Mouse (Mus musculus): ENCODE data around the gene Rp9.
A peak's percentile ranks its signal among the peaks of the same experiment; 100 is the strongest.

Gene Rp9

DNA sequence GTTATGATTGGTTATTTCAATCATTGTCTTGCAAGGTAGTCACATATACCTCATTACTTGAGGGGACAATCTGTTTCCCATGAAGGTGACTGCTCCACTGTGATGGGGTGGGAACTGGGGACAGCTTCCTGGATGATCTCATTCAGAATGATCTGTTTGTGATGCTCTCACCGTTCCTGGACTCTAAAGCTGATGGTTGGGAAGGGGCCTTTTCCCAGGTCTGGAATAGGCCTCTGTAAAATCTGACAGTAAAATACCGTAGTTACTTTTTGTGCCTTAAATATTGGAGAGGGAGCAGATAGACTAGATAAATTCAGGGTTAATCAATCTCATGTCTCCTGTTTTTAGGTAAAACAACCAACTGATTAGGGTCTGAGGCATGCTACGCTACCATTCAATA is at the start of gene Rp9:
Gene Rp9, minus strand, starts transcription at position 101 of the 400 bp plus-strand sequence.
- DNase-seq (ENCODE audit: low spot score): no peak

DNA sequence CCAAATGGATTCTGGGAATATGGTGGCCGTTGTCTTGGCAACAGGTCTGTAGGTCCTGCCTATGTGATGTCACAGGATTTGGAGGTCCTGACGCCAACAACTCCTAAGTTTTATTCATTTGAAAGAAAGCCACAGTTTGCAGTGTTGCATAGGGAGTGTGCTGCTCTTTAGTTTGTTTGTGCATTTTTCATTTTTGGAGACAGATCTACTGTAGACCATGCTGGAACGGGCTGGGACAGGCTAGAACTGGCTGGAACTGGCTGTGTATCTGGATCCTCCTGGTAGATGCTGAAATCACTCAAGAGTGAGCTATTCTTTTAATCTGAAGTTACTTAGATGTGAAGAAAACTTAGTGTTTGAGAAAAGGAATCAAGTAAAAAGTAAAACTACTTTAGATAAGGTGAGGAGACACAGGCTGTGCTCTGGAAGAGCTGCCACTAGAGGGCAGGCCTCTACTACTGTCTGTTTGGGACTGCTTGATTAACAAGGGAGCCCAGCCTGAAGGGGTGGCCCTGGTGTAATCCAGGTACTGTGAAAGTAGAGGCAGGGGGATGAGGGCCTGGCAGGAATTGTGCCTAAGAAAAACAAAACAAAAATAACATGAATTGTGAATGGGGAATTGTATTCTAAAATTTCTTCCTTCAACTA is 49.0 kb upstream of the Rp9 start:
- no peak for DNase-seq (ENCODE audit: low spot score)

- no peak for DNase-seq (ENCODE audit: low spot score)
Measured at GRCm38 (mm10) chr9:22515076-22515475, 45.5 kb upstream of the Rp9 start.

GRCm38 (mm10) chr9:22505574-22505973 is 36.0 kb upstream of the Rp9 start:
- no peak for DNase-seq (ENCODE audit: low spot score)

DNA sequence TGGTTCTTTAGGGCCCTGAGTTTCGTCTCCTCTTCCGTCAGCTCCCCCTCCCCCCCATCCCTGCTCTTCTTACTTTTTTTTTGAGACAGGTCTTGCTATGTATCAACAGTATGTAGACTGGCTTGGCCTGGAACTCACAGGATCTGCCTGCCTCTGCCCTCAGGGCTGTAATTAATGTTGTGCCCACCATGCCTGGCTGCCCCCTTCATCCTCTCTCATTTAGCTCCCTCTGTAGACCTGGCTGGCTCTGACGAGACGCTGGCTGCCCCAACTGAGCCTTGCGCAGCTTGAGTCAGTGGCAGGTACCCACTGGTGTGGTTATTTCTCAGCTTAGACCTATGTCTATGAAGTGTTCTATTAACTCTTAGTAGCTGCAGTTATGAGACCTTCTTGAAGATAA is 34.0 kb upstream of the Rp9 start:
- no peak for DNase-seq (ENCODE audit: low spot score)

DNA sequence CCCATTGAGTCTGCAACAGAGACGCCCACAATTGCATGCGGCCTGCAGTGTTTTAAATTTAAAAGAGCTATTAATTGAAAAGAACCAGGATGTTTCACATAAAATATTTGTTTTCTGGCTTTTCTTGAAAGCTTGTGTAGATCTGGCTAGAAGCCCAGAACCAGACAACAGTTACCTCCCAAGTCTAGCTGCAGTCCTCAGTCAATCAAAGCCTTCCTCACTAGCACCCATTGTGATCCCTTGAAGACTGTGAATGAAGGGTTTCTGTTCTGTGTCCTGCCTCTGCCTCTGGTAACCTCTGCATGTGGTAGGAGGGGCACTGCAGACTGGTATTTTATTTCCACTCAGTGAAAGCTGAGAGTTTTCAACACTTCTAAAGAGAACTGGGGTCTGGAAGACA is 33.4 kb upstream of the Rp9 start:
- DNase-seq (ENCODE audit: low spot score): no peak

DNA sequence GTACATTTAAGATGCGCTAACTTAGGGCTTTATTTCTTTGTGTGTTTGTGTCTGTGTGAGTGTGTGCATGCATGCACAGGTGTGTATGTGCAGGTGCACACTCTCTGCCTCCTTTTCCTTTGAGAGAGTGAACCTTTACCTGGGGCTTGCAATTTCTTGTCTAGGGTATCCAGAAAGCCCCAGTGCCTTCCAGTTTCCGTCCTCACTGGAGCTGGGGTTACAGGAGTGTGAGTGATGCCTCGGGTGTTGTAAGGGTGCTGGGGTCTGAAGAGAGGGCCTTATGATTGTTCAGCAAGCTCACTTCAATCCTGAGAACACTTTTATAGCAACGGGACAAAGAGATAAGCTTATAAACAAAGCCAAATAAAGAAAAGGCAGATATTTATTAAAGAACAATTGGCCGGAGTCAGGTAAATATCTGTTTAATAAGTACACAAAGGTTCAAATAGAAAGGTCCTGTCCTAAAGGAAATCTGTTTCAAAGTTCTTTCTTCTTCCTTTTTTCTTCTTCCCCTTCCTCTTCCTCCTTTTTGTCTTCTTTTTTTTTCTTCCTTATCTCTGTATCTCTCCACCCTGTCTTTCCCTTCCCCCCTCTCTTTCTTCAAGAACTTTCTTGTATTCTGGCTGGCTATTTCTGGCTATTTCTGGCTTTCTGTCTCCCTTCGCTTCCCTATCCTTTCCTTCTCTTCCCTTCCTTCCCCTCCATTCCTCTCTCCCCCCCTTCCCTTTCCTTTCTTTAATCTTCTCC is 27.7 kb upstream of the Rp9 start:
- DNase-seq (ENCODE audit: low spot score): no peak

- no peak for DNase-seq (ENCODE audit: low spot score)
Measured at GRCm38 (mm10) chr9:22495133-22495532, 25.6 kb upstream of the Rp9 start.

DNA sequence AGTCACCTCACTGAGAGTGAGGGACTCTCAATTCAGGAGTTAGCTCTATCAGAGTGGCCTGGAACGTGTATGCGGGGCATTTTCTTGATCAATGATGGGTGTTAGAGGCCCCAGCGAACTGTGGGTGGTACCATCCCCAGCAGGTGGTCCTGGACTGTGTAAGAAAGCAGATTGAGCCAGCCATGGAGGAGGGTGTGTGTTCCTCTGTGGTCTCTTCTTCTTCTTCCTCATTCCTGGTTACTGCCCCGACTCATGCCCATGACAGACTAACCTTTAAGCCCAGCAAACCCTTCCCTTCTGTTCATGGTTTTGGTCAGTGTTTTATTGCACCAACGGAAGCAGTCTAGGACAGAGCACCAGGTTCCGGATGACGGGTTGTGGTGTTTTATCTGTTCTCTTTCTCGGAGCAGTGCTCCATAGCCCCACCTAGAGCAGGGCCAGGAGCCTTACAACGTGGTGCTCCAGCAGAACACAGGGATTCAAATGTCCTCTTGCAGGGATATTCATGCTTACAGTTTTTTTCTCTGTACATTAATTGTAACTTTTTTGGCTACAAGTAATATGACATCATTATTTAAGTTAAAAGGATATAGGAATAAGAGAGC is 24.8 kb upstream of the Rp9 start:
- DNase-seq (ENCODE audit: low spot score): no peak

DNA sequence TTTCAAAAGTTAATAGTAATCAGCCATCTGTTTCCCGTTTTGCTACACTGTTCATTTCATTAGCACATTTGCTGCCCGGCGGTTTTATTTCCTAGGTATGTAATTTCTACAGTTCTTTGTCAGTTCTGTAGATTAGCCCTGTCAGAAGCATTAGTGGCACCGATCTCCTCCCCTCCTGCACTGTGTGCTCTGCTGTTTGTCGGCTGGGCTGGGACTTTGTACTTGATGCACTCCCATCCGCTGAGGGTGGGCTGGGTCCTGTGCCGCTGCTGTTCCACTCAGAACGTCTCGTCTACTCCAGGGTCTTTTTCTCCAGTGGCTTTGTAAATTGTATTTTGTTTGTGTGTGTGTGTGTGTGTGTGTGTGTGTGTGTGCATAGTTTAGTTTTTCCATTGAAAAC is 19.4 kb upstream of the Rp9 start:
- no peak for DNase-seq (ENCODE audit: low spot score)

DNA sequence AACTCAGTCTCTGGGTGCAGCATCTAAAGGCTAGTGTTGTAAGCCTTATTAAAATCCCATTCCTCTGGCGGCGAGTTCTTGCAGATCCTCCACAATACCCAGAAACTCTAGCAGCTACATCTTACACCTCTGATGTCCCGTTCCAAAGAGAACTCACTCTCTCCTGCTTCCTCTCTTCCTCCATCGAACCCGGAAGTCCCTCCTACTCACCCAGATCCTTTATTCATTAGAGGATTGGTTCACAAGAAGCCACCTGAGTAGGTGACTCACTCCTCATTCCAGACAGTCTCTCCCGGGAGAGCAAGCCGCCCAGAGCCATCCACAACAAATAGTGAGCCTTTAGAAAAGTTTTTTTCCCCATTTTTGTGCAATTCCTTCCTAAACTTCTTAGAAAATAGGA is 16.7 kb upstream of the Rp9 start:
- DNase-seq (ENCODE audit: low spot score): no peak

- DNase-seq (ENCODE audit: low spot score): no peak
Measured at GRCm38 (mm10) chr9:22484562-22485308, 15.2 kb upstream of the Rp9 start.

DNA sequence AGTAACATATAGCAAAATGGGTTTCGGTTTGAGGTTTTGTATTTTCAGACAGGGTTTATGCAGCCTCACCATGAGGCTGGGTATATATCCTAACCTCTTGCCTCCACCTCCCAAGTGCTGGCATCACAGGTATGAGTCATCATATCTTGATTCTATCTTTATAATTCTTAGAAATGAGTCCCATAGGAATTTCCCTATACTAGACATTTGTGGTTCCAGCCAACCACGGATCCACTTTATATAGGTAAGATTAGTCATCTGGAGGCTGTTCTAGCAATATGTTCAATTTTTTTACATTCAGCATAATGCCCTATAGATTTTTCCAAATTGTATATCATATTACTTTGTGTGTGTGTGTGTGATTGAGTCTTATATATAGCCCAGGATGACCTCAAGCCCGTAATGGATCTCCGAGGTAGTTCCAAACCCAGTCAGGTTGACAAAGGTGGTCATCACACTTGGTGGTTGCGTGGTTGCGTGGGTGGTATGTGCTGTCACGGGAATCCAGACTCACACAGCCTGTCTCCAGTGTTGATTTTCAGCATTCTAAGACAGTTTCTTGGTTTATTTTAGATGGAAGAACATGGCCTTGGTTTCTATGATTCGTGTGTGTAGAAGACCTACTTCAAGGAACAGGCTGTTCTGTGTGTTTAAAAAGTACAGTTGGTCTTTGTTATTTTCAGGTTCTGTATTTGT is 14.5 kb upstream of the Rp9 start:
- DNase-seq (ENCODE audit: low spot score): no peak

GRCm38 (mm10) chr9:22478946-22479345 is 9.4 kb upstream of the Rp9 start:
- DNase-seq (ENCODE audit: low spot score): no peak

DNA sequence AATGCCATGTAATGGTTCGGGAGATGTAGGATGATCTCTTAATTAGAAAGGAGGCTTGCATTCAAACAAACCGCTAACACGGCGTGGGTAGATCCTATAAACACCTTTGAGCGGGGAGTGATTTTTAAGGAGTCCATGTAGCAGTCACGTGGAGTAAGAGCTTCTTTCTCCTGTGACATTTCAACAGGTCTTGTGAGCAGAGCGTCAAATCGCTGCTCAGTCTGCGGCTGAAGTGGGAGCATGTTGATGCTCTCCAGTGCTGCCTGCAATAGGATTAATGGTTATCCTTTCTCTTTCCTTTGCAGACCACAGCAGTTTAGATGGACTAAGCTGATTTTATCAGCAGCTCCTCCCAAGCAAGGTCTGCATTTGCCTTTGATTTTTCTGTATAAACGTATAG is 6.7 kb upstream of the Rp9 start:
- DNase-seq (ENCODE audit: low spot score): no peak

- DNase-seq (ENCODE audit: low spot score): peak; percentile 91
Measured at GRCm38 (mm10) chr9:22475424-22475868, 5.9 kb upstream of the Rp9 start, which contains the start of gene Bbs9. Bbs9 (plus strand) TSS chr9:22475715.

GRCm38 (mm10) chr9:22468899-22469259 is 664 bp downstream of the Rp9 start:
- DNase-seq (ENCODE audit: low spot score): no peak

- DNase-seq (ENCODE audit: low spot score): peak; percentile 59
Measured at GRCm38 (mm10) chr9:22468170-22468898, 1.2 kb downstream of the Rp9 start.

DNA sequence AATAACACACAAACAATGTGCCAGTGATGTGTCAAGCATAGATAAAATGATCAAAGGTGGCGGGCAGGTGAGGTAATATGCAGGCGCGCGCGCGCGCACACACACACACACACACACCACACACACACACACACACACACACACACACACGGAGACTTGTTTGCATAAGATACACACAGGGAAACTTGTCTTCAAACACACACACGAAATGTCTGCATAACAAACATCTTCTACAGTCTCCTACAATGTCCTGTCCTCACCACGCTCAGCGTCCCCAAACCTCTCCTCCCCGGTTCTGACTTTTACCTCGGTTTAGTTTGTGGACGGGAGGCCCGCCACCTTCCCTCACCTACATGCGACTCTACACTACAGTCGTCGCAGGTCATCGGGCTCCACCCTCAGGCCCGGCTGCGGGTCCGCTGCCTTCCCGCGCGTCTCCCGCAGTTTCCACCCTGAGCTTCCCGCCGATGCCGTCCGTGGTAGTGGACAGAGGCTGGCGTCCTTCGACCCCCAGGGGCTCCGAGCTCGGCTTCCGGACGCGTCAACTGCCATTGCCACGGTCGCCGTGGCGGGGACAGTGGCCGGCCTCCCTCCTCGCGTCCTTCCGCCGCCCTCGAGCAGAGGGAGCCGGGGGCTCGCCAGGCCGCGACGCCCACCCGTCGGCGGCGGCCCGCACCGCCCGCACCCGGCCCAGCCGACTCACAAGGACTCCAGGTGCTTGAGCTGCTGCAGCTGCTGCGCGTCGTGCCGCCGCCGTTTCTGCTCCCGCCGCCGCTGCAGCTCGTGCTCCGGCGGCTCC is 2.0 kb downstream of the Rp9 start:
- DNase-seq (ENCODE audit: low spot score): no peak

GRCm38 (mm10) chr9:22466212-22466611 is 3.3 kb downstream of the Rp9 start:
- DNase-seq (ENCODE audit: low spot score): no peak

All from ovary, adult 18-20 months (tissue).